Mouse (Mus musculus): ENCODE measurements around the gene Rps6ka3. TPM values are rescaled to one million over a fixed set of nuclear protein-coding genes. Genes with fewer than 3 reads are reported as not detected.

The Rps6ka3 gene
- 6.5 and 7.0 TPM in 2 replicates for polyA plus RNA-seq (2016; fragmentation: Nextera tagmentation; extraction: Ambion mirVana)

GRCm38 (mm10) chrX:159210007-159210406, at the start of gene Rps6ka3:
Gene Rps6ka3, plus strand, starts transcription at chrX:159210307.
- H3K36me3 ChIP-seq: no peaks in the 10 kb centered on the region
- H3K27ac ChIP-seq: no peak within 1 kb of the TSS
- no peak for DNase-seq (ENCODE audit: low spot score)
- no peak within 1 kb of the TSS for H3K4me3 ChIP-seq
- 77% methylated on average over 4 of the region's 4 CpGs for WGBS
- no peaks in the 10 kb centered on the region; the same call in 1 of the 2 replicates for H3K27me3 ChIP-seq (ENCODE audit: insufficient read depth, poor library complexity, severe bottlenecking)
- H3K9me3 ChIP-seq: no peaks in the 10 kb centered on the region
- H3K4me1 ChIP-seq: no peaks in the 10 kb centered on the region

- H3K4me1 ChIP-seq: no peaks in the 10 kb centered on the region
- no peak overlapping the region for H3K27ac ChIP-seq
- H3K9me3 ChIP-seq: no peaks in the 10 kb centered on the region
- H3K36me3 ChIP-seq: no peaks in the 10 kb centered on the region
- WGBS: 77% methylated on average over 2 of the region's 2 CpGs
- H3K27me3 ChIP-seq (ENCODE audit: insufficient read depth, poor library complexity, severe bottlenecking): no peaks in the 10 kb centered on the region
- no peak overlapping the region for H3K4me3 ChIP-seq
- DNase-seq (ENCODE audit: low spot score): no peak
These were observed 40.9 kb upstream of the Rps6ka3 start for GRCm38 (mm10) chrX:159169200-159169599.

- H3K4me1 ChIP-seq: no peaks in the 10 kb centered on the region
- H3K4me3 ChIP-seq: no peak overlapping the region
- H3K27ac ChIP-seq: no peak overlapping the region
- WGBS: 56% methylated on average over 2 of the region's 2 CpGs
- no peaks in the 10 kb centered on the region for H3K9me3 ChIP-seq
- H3K27me3 ChIP-seq (ENCODE audit: insufficient read depth, poor library complexity, severe bottlenecking): no peaks in the 10 kb centered on the region
- no peaks in the 10 kb centered on the region for H3K36me3 ChIP-seq
- DNase-seq (ENCODE audit: low spot score): no peak
These were observed 38.5 kb upstream of the Rps6ka3 start for GRCm38 (mm10) chrX:159171579-159171978.

- H3K4me3 ChIP-seq: no peak overlapping the region
- no peak for DNase-seq (ENCODE audit: low spot score)
- no peaks in the 10 kb centered on the region for H3K27me3 ChIP-seq (ENCODE audit: insufficient read depth, poor library complexity, severe bottlenecking)
- H3K27ac ChIP-seq: no peak overlapping the region
- WGBS: 77% methylated on average over 4 of the region's 4 CpGs
- H3K36me3 ChIP-seq: no peaks in the 10 kb centered on the region
- H3K4me1 ChIP-seq: no peaks in the 10 kb centered on the region
- H3K9me3 ChIP-seq: no peaks in the 10 kb centered on the region
These were observed 18.5 kb upstream of the Rps6ka3 start for GRCm38 (mm10) chrX:159191581-159191980.

- DNase-seq (ENCODE audit: low spot score): no peak
- Histone ChIP-seq H3K27ac (no peak overlapping the region), H3K27me3 (ENCODE audit: insufficient read depth, poor library complexity, severe bottlenecking) (no peaks in the 10 kb centered on the region), H3K4me1 (no peaks in the 10 kb centered on the region), H3K4me3 (no peak overlapping the region), H3K36me3 (no peaks in the 10 kb centered on the region), H3K9me3 (no peaks in the 10 kb centered on the region)
These were observed 10.6 kb upstream of the Rps6ka3 start for GRCm38 (mm10) chrX:159199495-159199894.

GRCm38 (mm10) chrX:159200101-159200500, 10.0 kb upstream of the Rps6ka3 start:
- Histone ChIP-seq H3K36me3 (no peaks in the 10 kb centered on the region), H3K27ac (no peak overlapping the region), H3K4me3 (no peak overlapping the region), H3K9me3 (no peaks in the 10 kb centered on the region), H3K27me3 (ENCODE audit: insufficient read depth, poor library complexity, severe bottlenecking) (no peaks in the 10 kb centered on the region; the same call in 1 of the 2 replicates), H3K4me1 (no peaks in the 10 kb centered on the region)
- no peak for DNase-seq (ENCODE audit: low spot score)
- 72% methylated on average over 5 of the region's 5 CpGs for WGBS

GRCm38 (mm10) chrX:159210892-159211583, 931 bp downstream of the Rps6ka3 start:
- no peaks in the 10 kb centered on the region for H3K4me1 ChIP-seq
- no peaks in the 10 kb centered on the region for H3K27me3 ChIP-seq (ENCODE audit: insufficient read depth, poor library complexity, severe bottlenecking)
- H3K4me3 ChIP-seq: no peak overlapping the region
- no peak overlapping the region for H3K27ac ChIP-seq
- H3K36me3 ChIP-seq: no peaks in the 10 kb centered on the region
- DNase-seq (ENCODE audit: low spot score): no peak
- H3K9me3 ChIP-seq: no peaks in the 10 kb centered on the region
- WGBS: 48% methylated on average over 5 of the region's 5 CpGs

GRCm38 (mm10) chrX:159215253-159215652, 5.1 kb downstream of the Rps6ka3 start:
- H3K4me3 ChIP-seq: no peak overlapping the region
- 37% methylated on average over 3 of the region's 3 CpGs for WGBS
- no peaks in the 10 kb centered on the region for H3K36me3 ChIP-seq
- no peak for DNase-seq (ENCODE audit: low spot score)
- no peaks in the 10 kb centered on the region for H3K9me3 ChIP-seq
- no peak overlapping the region for H3K27ac ChIP-seq
- H3K4me1 ChIP-seq: no peaks in the 10 kb centered on the region
- H3K27me3 ChIP-seq (ENCODE audit: insufficient read depth, poor library complexity, severe bottlenecking): no peaks in the 10 kb centered on the region

GRCm38 (mm10) chrX:159222474-159222873, 12.4 kb downstream of the Rps6ka3 start:
- Histone ChIP-seq H3K9me3 (no peaks in the 10 kb centered on the region), H3K27ac (no peak overlapping the region), H3K36me3 (no peaks in the 10 kb centered on the region), H3K4me1 (no peaks in the 10 kb centered on the region), H3K27me3 (ENCODE audit: insufficient read depth, poor library complexity, severe bottlenecking) (no peaks in the 10 kb centered on the region), H3K4me3 (no peak overlapping the region)
- 35% methylated on average over 3 of the region's 3 CpGs for WGBS
- peak; percentile 78 for DNase-seq (ENCODE audit: low spot score)

GRCm38 (mm10) chrX:159237275-159237674, 27.2 kb downstream of the Rps6ka3 start:
- 47% methylated on average over 1 of the region's 1 CpGs for WGBS
- Histone ChIP-seq H3K9me3 (no peaks in the 10 kb centered on the region), H3K27me3 (ENCODE audit: insufficient read depth, poor library complexity, severe bottlenecking) (no peaks in the 10 kb centered on the region), H3K27ac (no peak overlapping the region), H3K4me3 (no peak overlapping the region), H3K4me1 (no peaks in the 10 kb centered on the region), H3K36me3 (no peaks in the 10 kb centered on the region)
- no peak for DNase-seq (ENCODE audit: low spot score)

- H3K27ac ChIP-seq: peak overlapping the region; percentile 90
These were observed 44.1 kb downstream of the Rps6ka3 start for GRCm38 (mm10) chrX:159254001-159254884.

GRCm38 (mm10) chrX:159255123-159255978, 45.2 kb downstream of the Rps6ka3 start:
- Histone ChIP-seq H3K36me3 (no peaks in the 10 kb centered on the region), H3K27me3 (ENCODE audit: insufficient read depth, poor library complexity, severe bottlenecking) (peaks cover 16% of the 10 kb centered on the region; the same call in 1 of the 2 replicates), H3K27ac (peak overlapping the region; percentile 90), H3K4me3 (peak overlapping the region; percentile 73), H3K9me3 (no peaks in the 10 kb centered on the region), H3K4me1 (no peaks in the 10 kb centered on the region)
- peak; percentile 93 for DNase-seq (ENCODE audit: low spot score)
- 16% methylated on average over 48 of the region's 71 CpGs for WGBS

More at GRCm38 (mm10) chrX:159254001-159254884, 44.1 kb downstream of the Rps6ka3 start:
- peak overlapping the region; percentile 73 for H3K4me3 ChIP-seq
- H3K4me1 ChIP-seq: no peaks in the 10 kb centered on the region
- no peaks in the 10 kb centered on the region for H3K9me3 ChIP-seq
- H3K27me3 ChIP-seq (ENCODE audit: insufficient read depth, poor library complexity, severe bottlenecking): peaks cover 16% of the 10 kb centered on the region; the same call in 1 of the 2 replicates
- 18% methylated on average over 24 of the region's 27 CpGs for WGBS
- DNase-seq (ENCODE audit: low spot score): peak; percentile 75
- no peaks in the 10 kb centered on the region for H3K36me3 ChIP-seq

All from heart, embryonic 10.5 days (tissue).